Mouse (Mus musculus): Measurements from ENCODE around the gene Cyb561d2.

DNA sequence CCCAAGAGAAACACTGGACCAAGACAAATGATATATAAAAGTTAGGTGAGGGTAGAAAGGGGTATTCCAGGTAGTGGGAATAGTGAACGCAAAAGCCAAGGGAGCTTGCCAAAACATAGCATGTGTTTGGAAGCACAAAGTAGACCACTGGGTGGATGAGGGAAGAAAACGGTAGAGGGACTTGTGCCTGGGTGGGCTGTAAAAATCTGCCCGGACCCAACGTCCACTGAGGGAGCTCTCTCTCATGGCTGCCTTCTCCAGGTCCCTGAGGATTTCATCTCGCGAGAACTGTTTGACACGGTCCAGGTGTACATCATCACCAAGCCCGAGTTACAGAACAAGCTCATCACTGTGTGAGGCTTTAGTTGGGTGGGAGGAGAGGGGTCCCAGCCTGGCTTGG lies 728 bp upstream of the Cyb561d2 start:
- no peak for TF ChIP-seq CTCF (IDR thresholded peaks at IDR 0.05; ENCODE audit: extremely low read depth, insufficient read depth, insufficient read length, insufficient replicate concordance)
- no peak for TF ChIP-seq POLR2A (IDR thresholded peaks at IDR 0.05; ENCODE audit: low read depth, low read length)

Data from spleen, adult 2 months (tissue).